Mouse (Mus musculus) brown adipose tissue, adult 24 weeks (tissue): ENCODE measurements at regions not wholly inside any gene's neighbourhood (a gene's known extent, or its start where the extent isn't known, plus 50 kb on each side); places are given as distances from the start of the nearest gene placed in this dataset.
A peak's percentile ranks its signal among the peaks of the same experiment; 100 is the strongest.

ENCODE experiments used
- H3K27ac ChIP-seq: fragments of 200-500 bp; replicated peaks from 2 replicates; pipeline ENCODE4 v1.5.1; 2012; ENCODE audit warnings: low read depth, mild to moderate bottlenecking, low read length
- H3K4me1 ChIP-seq: fragments of 200-500 bp; 2 replicates; pipeline ENCODE4 v1.6.1; 2012; ENCODE audit warnings: low read length, mixed read lengths; ENCODE audit not compliant: control insufficient read depth, insufficient read depth, insufficient read length
- H3K4me3 ChIP-seq: fragments of 200-500 bp; 2 replicates; pipeline ENCODE4 v1.5.1; 2012; ENCODE audit warnings: low read depth, mild to moderate bottlenecking, low read length, moderate library complexity; ENCODE audit not compliant: insufficient read depth

GRCm38 (mm10) chr8:35877581-35877980 is 112.0 kb downstream of the Gm19410 start:
- H3K27ac ChIP-seq: peak overlapping the region; percentile 44

GRCm38 (mm10) chr8:35881810-35882209 is 116.2 kb downstream of the Gm19410 start:
- Histone ChIP-seq H3K4me1 (peaks cover 16% of the 10 kb centered on the region; the same call in 1 of the 2 replicates), H3K27ac (peak overlapping the region; percentile 99), H3K4me3 (no peak overlapping the region)

More at GRCm38 (mm10) chr8:35877581-35877980, 112.0 kb downstream of the Gm19410 start:
- H3K4me1 ChIP-seq: peaks cover 13% of the 10 kb centered on the region; the same call in 1 of the 2 replicates
- H3K4me3 ChIP-seq: no peak overlapping the region

- peaks cover 13% of the 10 kb centered on the region; the same call in 1 of the 2 replicates for H3K4me1 ChIP-seq
- peak overlapping the region; percentile 99 for H3K27ac ChIP-seq
- no peak overlapping the region for H3K4me3 ChIP-seq
Observed at GRCm38 (mm10) chr8:35882638-35883455, 117.3 kb downstream of the Gm19410 start.

GRCm38 (mm10) chr8:35883456-35883780 is 117.8 kb downstream of the Gm19410 start:
- H3K4me1 ChIP-seq: peaks cover 11% of the 10 kb centered on the region; the same call in 1 of the 2 replicates
- H3K27ac ChIP-seq: peak overlapping the region; percentile 99
- peak overlapping the region; percentile 36 for H3K4me3 ChIP-seq

GRCm38 (mm10) chr8:35884545-35884944 is 119.0 kb downstream of the Gm19410 start:
- H3K4me3 ChIP-seq: no peak overlapping the region
- peaks cover 11% of the 10 kb centered on the region; the same call in 1 of the 2 replicates for H3K4me1 ChIP-seq
- peak overlapping the region; percentile 99 for H3K27ac ChIP-seq

GRCm38 (mm10) chr8:35890083-35890482 is 124.5 kb downstream of the Gm19410 start:
- no peak overlapping the region for H3K27ac ChIP-seq
- H3K4me3 ChIP-seq: no peak overlapping the region
- peaks cover 7% of the 10 kb centered on the region; the same call in 1 of the 2 replicates for H3K4me1 ChIP-seq

GRCm38 (mm10) chr8:35891769-35892168 is 126.2 kb downstream of the Gm19410 start:
- H3K4me3 ChIP-seq: no peak overlapping the region
- peaks cover 7% of the 10 kb centered on the region; the same call in 1 of the 2 replicates for H3K4me1 ChIP-seq
- H3K27ac ChIP-seq: no peak overlapping the region

GRCm38 (mm10) chr8:35898493-35898892 is 132.9 kb downstream of the Gm19410 start:
- H3K27ac ChIP-seq: no peak overlapping the region
- H3K4me1 ChIP-seq: no peaks in the 10 kb centered on the region
- H3K4me3 ChIP-seq: no peak overlapping the region

- H3K27ac ChIP-seq: no peak overlapping the region
- H3K4me1 ChIP-seq: peaks cover 4% of the 10 kb centered on the region; the same call in 1 of the 2 replicates
- H3K4me3 ChIP-seq: no peak overlapping the region
Observed at GRCm38 (mm10) chr8:35901490-35901889, 135.9 kb downstream of the Gm19410 start.

- Histone ChIP-seq H3K4me3 (no peak overlapping the region), H3K4me1 (peaks cover 4% of the 10 kb centered on the region; the same call in 1 of the 2 replicates), H3K27ac (no peak overlapping the region)
Observed at GRCm38 (mm10) chr8:35904711-35905450, 139.3 kb downstream of the Gm19410 start.

GRCm38 (mm10) chr8:35907998-35908397 is 142.4 kb downstream of the Gm19410 start:
- Histone ChIP-seq H3K4me3 (no peak overlapping the region), H3K4me1 (peaks cover 16% of the 10 kb centered on the region; the same call in 1 of the 2 replicates), H3K27ac (no peak overlapping the region)

- Histone ChIP-seq H3K27ac (peak overlapping the region; percentile 29), H3K4me3 (no peak overlapping the region), H3K4me1 (peaks cover 17% of the 10 kb centered on the region; the same call in 1 of the 2 replicates)
Observed at GRCm38 (mm10) chr8:35912264-35912663, 146.7 kb downstream of the Gm19410 start.

- no peak overlapping the region for H3K4me3 ChIP-seq
- peaks cover 28% of the 10 kb centered on the region for H3K4me1 ChIP-seq
- H3K27ac ChIP-seq: peak overlapping the region; percentile 45
Observed at GRCm38 (mm10) chr8:35915878-35916518, 150.4 kb downstream of the Gm19410 start.

GRCm38 (mm10) chr8:35917573-35917972 is 152.0 kb downstream of the Gm19410 start:
- Histone ChIP-seq H3K27ac (no peak overlapping the region), H3K4me3 (no peak overlapping the region), H3K4me1 (peaks cover 29% of the 10 kb centered on the region)

- H3K4me1 ChIP-seq: peaks cover 26% of the 10 kb centered on the region
- peak overlapping the region; percentile 93 for H3K27ac ChIP-seq
- H3K4me3 ChIP-seq: no peak overlapping the region
Observed at GRCm38 (mm10) chr8:35919451-35919850, 153.9 kb downstream of the Gm19410 start.
